Mouse (Mus musculus): ENCODE measurements around the gene Mtch1.

- TF ChIP-seq MYOD1 (IDR thresholded peaks at IDR 0.05; ENCODE audit: control insufficient read depth, insufficient read length, low read depth) (no peak), CTCF (IDR thresholded peaks at IDR 0.05; ENCODE audit: control insufficient read depth, insufficient read depth, insufficient read length) (no peak), USF1 (IDR thresholded peaks at IDR 0.05; ENCODE audit: low read depth) (no peak), MAX (IDR thresholded peaks at IDR 0.05) (no peak), FOSL1 (IDR thresholded peaks at IDR 0.05; ENCODE audit: insufficient read depth, low read length, poor library complexity, severe bottlenecking) (no peak)
Measured at GRCm38 (mm10) chr17:29310056-29310623, 37.6 kb downstream of the Mtch1 start.
